Mouse (Mus musculus): Measurements from ENCODE around the gene Msmp.

DNA sequence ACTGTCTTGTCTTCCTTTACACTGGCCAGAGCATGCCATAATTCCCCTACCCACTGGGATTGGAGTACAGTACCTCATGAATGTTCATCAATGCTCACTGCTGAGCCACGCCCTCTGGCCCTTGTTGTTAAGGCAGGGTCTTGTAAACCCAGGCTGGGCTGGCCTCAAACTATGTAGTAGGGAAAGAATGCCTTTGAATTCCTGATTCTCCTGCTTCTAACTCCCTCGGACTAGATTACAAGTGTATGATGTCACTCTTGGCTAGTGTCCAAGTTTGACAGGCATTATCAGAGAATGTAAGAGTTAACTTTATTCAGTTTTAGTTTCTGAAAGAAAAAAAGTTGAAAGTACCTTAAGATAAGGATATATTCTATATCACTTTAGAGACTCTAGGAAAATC, 20.1 kb downstream of the Msmp start:
- no peak for TF ChIP-seq CTCF (IDR thresholded peaks at IDR 0.05; ENCODE audit: low read depth, low read length)
- TF ChIP-seq POLR2A (IDR thresholded peaks at IDR 0.05; ENCODE audit: borderline replicate concordance, low read depth, low read length), result no peak
